Mouse (Mus musculus): Measurements from ENCODE around the gene Brd4.

Brd4 gene

GRCm38 (mm10) chr17:32277201-32277600 is 7.3 kb downstream of the Brd4 start:
- DNase-seq: no peak

DNA sequence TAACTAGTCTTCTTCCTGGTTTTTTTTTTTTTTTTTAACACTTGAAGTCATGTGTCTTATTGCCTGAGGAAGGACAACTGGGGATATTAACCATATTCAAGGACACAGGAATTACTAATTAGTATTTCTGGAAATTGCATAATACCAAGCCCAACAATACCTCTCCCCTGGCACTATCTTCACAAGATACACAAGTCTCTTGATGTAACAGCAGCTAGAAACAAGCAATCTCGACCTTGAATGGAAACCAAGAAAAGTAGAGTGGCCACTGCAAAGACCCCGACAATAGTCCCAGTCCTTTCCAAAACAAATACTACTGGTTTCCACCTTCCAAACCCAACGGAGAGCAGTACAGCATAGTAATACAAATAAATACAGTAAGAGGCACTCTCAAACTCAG is 9.0 kb downstream of the Brd4 start:
- no peak for DNase-seq

DNA sequence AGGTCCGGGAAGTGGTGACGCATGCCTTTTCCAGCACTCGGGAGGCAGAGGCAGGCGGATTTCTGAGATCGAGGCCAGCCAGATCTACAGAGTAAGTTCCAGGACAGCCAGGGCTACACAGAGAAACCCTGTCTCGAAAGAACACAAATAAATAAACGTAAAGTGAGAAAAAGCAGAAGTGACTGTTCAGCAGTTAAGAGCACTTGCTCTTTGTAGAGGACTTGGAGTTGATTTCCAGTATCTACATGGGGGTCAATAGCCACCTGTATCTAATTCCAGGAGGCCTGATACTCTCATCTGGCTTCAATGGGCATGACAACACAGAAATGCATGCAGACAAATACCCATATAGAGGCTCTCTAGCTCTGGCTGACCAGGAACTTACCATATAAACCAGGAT is 15.4 kb downstream of the Brd4 start:
- DNase-seq: no peak

DNA sequence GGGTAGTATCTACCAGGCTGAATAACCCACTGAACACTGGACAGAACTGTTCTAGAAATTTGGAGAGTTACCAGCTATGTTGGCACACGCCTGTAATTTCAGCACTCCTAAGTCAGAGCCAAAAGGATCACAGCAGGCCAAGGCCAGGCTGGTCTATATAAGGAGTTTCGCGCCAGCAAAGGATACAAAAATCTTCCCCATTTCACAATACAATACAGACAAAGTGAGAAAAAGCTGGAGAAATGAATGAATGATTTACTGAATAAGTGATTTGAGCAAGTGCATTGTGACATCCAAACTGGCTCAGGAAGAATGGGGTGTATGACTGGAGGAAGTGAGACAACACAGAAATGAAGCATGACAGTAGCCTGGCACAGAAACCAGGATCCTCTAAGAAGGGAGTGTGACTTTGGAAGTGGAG is 16.0 kb downstream of the Brd4 start:
- DNase-seq: no peak

DNA sequence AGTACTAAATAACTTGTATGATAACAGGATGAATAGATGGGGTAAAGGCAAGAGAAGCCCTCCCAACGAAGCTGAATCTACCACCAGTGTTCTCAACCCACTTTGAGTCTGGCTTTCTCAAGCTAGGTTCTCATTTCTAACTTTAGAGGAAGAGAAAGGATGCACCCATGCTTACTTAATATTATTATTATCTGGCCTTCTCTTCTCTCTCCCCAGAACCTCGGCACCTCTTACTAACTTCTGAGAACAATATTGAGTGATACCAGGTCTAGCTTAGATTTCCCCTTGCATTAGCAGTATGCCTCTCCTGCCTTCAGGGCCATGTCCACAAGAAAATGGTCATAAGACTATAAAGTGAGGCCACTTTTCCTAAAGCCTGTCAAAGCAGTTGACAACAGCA is 16.4 kb downstream of the Brd4 start:
- DNase-seq: no peak

- no peak for DNase-seq
Measured at GRCm38 (mm10) chr17:32267617-32268016, 16.9 kb downstream of the Brd4 start.

DNA sequence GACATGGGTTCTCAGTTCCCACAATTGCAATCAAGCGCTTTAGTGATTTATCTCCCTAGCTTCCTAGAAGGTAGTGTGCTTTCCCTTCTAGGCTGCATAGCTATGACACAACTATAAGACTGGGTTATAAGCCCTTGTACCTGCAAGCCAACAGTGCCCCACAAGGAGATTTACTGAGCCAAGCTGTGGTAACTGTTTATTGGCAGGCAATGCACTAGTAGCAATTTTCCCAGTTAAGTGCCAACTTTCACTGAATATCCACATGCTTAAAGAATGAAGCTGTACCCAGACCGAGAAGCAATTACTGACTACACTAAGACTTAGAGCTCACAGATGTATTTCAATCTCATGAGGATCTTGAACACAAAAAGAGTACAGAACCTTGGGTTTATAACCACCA is 20.9 kb downstream of the Brd4 start:
- no peak for DNase-seq

DNA sequence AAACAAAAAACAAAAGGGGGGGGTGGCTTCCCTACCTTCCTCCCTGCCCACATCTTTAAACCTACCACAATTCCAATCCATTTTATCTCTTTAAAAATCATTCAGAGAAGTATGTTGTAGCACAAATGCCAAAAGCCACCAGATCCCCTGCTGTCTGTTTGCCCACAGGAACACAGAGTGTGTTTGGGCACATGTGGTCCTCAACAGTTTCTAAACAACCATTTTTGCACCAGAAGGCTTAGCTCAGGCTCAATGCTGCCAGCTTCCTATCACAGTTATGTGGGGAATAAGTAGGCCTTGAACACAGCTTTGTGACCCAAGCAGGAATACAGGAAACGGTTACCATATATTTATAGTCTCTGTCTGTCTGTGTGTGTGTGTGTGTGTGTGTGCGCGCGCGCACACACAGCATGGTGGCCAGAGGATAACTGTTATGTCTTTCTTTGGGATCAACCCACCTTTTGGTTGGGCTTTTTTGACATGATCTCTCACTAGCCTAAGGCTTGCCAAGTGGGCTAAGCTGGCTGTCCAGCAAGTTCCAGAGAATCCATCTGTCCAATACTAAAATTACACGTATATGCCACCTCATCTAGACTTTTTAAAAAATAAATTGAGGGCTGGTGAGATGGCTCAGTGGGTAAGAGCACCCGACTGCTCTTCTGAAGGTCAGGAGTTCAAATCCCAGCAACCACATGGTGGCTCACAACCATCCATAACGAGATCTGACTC is 21.5 kb downstream of the Brd4 start:
- DNase-seq: no peak

GRCm38 (mm10) chr17:32258869-32259268 is 25.7 kb downstream of the Brd4 start:
- no peak for DNase-seq

GRCm38 (mm10) chr17:32257944-32258343 is 26.6 kb downstream of the Brd4 start:
- DNase-seq: no peak

GRCm38 (mm10) chr17:32257452-32257851 is 27.1 kb downstream of the Brd4 start:
- DNase-seq: no peak

- no peak for DNase-seq
Measured at GRCm38 (mm10) chr17:32256896-32257295, 27.6 kb downstream of the Brd4 start.

- DNase-seq: no peak
Measured at GRCm38 (mm10) chr17:32253261-32253660, 31.3 kb downstream of the Brd4 start.

DNA sequence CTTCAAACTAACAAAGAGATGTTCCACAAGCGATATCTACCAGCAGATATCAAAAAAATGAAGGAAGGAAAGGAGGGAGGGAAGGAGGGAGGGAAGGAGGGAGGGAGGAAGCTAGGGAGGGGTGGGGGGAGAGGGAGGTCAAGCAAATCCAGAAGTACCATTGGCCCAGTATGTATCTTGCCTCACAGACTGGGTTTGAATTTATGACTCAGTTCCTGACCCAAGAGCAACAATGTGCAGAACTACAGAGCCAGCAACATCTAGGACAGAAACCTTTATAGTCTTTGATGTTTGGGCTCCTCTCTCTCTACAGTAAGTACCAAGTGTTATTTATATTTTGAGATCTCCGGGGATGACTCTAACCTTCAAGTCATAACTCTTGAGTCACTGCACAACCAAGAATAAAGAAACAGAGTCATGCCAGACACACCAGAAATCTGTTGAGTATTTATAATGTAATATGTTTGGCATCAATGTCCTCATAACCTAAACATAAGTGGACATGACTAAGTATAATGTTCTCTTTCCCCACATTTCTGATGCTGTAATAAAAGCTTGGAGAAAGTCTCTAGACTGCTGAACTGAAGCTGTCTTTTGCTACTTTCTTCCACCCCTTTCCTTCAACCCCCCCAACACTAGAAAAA is 32.6 kb downstream of the Brd4 start:
- no peak for DNase-seq

- no peak for DNase-seq
Measured at GRCm38 (mm10) chr17:32250066-32250465, 34.5 kb downstream of the Brd4 start.

GRCm38 (mm10) chr17:32248192-32248591 is 36.3 kb downstream of the Brd4 start:
- no peak for DNase-seq

GRCm38 (mm10) chr17:32247616-32248015 is 36.9 kb downstream of the Brd4 start:
- DNase-seq: no peak

- DNase-seq: no peak
Measured at GRCm38 (mm10) chr17:32246117-32246516, 38.4 kb downstream of the Brd4 start.

DNA sequence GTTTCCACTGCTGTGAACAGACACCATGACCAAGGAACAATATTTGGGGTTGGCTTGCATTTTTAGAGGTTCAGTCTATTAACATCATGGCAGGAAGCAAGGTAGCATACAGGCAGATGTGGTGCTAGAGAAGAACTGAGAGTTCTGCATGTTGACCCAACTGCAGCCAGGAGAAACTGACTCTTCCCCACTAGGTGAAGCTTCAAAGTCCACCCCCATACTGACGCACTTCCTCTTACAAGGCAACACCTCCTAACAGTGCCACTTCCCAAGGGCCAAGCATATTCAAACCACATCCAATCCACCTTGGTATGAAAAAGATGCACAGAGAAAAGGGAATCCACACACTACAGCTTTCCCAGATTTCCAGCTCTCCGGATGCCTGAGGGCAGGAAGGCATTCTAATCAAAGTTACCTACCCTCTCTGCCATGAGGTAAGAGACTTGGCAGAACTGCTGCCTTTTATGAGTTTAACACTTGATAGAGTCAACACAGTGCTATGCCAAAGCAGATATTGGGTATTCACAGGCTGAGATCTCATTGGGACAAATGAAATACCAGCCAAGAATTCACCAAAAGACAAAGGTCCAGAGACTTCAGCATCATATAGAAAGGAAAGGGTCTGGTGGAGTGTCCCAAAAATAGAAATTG is 43.5 kb downstream of the Brd4 start:
- no peak for DNase-seq

DNA sequence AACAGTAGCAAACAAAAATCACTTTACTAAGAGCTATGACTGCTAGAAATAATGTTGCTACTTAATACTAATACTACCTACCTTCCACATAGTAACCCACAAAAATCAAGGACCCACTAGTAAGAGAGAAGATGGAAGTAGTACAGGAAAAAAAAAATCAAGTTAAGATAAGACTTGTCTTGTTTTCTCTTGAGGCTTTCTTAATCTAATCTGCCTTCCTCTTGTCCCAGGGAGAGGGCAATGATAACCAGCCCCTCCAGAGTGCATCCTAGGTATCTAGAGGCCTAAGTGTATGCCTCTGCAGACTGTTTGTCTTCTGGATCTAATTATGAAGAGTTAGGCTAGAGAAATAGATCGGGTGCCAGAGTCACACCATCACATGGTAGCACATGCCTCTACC is 45.9 kb downstream of the Brd4 start:
- DNase-seq: no peak

DNA sequence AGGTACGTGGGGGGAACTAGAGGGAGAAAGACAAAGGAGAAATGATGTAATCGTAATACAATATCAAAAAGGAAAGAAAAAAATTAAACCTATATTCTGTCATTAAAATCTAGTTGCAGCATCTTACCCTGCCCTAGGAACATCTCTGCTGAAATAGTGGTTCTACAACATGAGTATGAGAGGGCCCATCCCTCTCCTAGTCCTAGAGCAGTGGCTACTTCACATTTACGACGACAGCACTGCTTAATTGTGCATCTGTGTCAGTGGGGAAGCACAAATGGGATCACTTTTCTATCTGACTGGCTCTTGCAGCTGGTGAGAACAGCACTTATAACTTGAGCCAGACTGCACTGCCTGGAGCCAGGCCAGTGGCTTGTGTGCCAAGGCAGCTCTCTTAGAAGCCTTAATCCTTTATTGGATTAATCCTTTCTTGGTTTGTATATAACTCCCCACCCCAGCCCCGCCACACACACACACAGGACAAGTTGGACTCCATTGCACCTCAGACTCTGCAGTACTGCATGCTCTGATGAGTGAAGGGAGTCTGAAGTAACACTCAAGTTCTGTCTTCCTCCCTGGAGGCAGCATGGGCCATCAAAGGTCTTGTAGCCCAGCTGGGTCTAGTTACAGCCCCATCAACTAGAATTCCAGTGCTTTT is 48.9 kb downstream of the Brd4 start:
- no peak for DNase-seq

DNA sequence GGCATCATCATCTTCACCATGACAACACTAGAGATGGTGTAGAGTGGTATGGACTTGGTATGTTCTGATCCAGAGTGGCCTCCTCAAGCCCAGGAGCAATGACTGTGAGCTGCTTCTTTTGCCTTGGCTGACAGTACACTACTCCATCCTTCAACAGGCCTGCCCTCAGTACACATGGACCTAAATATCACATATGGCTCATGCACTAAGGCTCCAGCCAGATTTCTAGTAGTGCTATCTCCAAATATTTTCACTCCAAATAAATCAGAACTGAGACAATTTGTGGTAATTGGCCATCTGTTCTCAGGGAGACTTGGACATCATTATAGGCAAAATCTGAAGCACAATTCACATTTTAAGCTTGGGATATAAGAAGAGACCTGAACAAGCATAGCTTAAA is 51.3 kb downstream of the Brd4 start:
- no peak for DNase-seq

- DNase-seq: no peak
Measured at GRCm38 (mm10) chr17:32229256-32229655, 55.3 kb downstream of the Brd4 start.

DNA sequence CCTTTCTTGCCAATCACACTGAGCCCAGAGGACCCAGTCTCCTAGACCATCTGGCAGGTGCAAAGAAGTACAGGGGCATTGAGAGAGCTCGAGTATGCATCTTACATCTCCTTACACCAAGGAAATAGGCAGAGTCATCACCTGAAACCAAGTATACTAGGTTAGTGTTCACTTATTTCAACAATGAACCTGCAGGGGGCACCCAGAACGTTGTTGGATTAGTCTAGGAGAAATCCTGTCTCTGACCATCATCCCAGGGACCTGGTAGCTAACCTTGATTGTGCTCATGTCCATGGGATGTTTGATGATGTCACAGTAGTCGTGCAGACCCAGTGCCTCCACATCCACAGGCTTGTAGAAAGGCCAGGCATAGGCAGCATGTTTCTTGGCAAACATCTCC is 63.6 kb downstream of the Brd4 start:
- no peak for DNase-seq
